Mouse (Mus musculus) neutrophil, adult 59 days (primary cell): ENCODE results near the gene Sohlh1. TPM values are rescaled to one million over a fixed set of nuclear protein-coding genes. Genes with fewer than 3 reads are reported as not detected.

Source experiments
- total RNA-seq, 2 experiments: library from RNA; stranded (reverse); gene quantifications; 1 replicate in 1 of 2; 2 replicates in 1 of 2; pipeline ENCODE4 v1.2.4; 2023

Gene Sohlh1
- total RNA-seq, result not detected

DNA sequence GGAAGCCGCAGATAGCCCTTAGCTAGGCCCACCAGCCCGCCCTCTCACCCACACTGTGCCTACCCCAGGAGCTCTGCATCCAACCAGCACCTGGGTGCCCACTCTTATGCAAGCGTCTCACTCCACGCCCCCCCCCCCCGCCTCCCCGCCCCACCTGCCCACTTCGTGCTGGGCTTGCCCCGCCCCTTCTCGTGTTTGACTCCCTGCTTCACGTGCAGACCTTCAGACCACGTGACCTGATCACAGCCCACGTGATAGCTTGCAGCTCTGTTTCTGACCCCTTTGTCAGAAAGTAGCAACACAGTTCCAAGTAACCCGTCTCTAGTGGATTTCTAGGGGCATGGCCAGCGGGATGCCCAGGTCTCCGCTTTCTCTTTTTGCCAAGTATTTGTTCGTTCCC, at the start of gene Sohlh1:
Gene Sohlh1 (minus strand): TSS at position 23 of the 400 bp plus-strand sequence.

GRCm38 (mm10) chr2:25863337-25864131, 16.5 kb upstream of the Sohlh1 start, which contains the start of gene Kcnt1:
Kcnt1 (plus strand) TSS chr2:25863734.

GRCm38 (mm10) chr2:25822806-25823205, 24.2 kb downstream of the Sohlh1 start, which contains the start of gene Lcn9:
Lcn9 (plus strand) TSS chr2:25823153.

GRCm38 (mm10) chr2:25815748-25816147, 31.3 kb downstream of the Sohlh1 start, which contains the start of gene Glt6d1:
Glt6d1 (minus strand) TSS chr2:25815848.

Other genes with a start within 250 kb of the Sohlh1 start
- 10 to 100 TPM; 28.3 to 46.4 TPM for gene Rabl6, start 238.7 kb downstream of the Sohlh1 start, total RNA-seq
- not detected for gene Ccdc183, start 229.6 kb downstream of the Sohlh1 start, total RNA-seq
- 1 to 10 TPM; 3.5 to 4.4 TPM for gene Tmem141, start 225.2 kb downstream of the Sohlh1 start, total RNA-seq
- 1 to 10 TPM; 1.8 to 2.7 TPM for gene Fcna, start 219.2 kb downstream of the Sohlh1 start, total RNA-seq
- gene Lcn8, start 194.1 kb downstream of the Sohlh1 start, total RNA-seq, result not detected
- not detected for gene Lcn5, start 189.3 kb downstream of the Sohlh1 start, total RNA-seq
- not detected for gene Lcn6, start 170.5 kb downstream of the Sohlh1 start, total RNA-seq
- not detected for gene Lcn10, start 164.5 kb downstream of the Sohlh1 start, total RNA-seq
- not detected for gene Obp2a, start 147.2 kb downstream of the Sohlh1 start, total RNA-seq
- 1 to 10 TPM; 4.0 to 6.7 TPM for gene Bmyc, start 140.5 kb downstream of the Sohlh1 start, total RNA-seq
- not detected for gene Obp2b, start 110.2 kb downstream of the Sohlh1 start, total RNA-seq
- not detected for gene Lcn3, start 81.7 kb downstream of the Sohlh1 start, total RNA-seq
- not detected for gene Lcn11, start 70.2 kb downstream of the Sohlh1 start, total RNA-seq
- not detected for gene Gm13539, start 65.0 kb downstream of the Sohlh1 start, total RNA-seq
- not detected for gene Glt6d1, start 31.4 kb downstream of the Sohlh1 start, total RNA-seq
- gene Lcn9, start 24.1 kb downstream of the Sohlh1 start, total RNA-seq, result not detected
- not detected for gene Kcnt1, start 16.5 kb upstream of the Sohlh1 start, total RNA-seq
- gene Camsap1, start 136.0 kb upstream of the Sohlh1 start, total RNA-seq, result 10 to 100 TPM in 1 of 2 experiments, 1 to 10 TPM in 1; 7.9 to 15.9 TPM
- 10 to 100 TPM; 18.7 to 36.4 TPM for gene Ubac1, start 174.5 kb upstream of the Sohlh1 start, total RNA-seq